Mouse (Mus musculus) G1E-ER4 (cell line): Measurements from ENCODE around the gene Trpm2. TPM values are rescaled to one million over a fixed set of nuclear protein-coding genes. Genes with fewer than 3 reads are reported as not detected.

ENCODE experiments used
- GATA1 ChIP-seq: IDR thresholded peaks from one replicate; pipeline ENCODE4 v1.8.0; 2012; ENCODE audit warnings: low read length, inconsistent platforms
- polyA plus RNA-seq: library from polyadenylated mRNA; stranded (reverse); fragments of >175 nt; gene quantifications from 2 replicates; pipeline ENCODE4 v1.2.3, GENCODE M21; 2012

The Trpm2 gene
- polyA plus RNA-seq, 1 experiment: not detected

DNA sequence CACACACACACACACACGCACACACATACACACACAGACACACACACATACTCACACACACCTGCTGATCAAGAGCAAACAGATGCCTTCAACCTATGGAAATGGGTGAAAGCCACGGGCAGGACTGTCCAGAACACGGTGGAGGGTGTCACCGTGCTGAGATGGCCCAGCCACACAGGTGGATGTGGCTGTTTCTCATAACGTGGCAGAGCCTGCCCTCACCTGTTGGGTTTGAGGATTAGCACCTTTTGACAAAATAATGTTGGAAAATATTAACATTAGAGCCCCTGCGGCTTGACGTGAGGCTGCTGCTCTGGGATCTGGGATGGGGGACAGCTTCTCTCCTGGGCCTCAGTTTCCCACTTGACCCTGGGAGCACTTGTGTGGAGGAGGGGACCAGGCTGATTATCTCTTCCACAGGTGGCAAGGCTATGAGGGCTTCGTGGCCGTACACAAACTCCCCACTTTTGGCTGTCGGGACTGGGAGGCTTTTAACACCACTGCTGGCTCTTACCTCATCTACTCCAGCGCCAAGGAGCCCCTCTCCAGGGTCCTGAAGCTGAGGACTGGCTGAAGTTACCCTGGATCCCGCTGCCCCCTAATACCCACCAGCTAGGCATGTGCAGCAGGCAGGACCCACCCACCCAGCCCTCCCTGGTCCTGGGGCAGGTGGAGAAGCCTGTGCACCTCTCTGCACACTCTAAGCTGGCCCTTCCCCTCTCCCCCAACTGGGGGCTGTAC, 84.2 kb downstream of the Trpm2 start:
- TF ChIP-seq GATA1: no peak

- TF ChIP-seq GATA1: no peak
These were observed 87.8 kb downstream of the Trpm2 start for GRCm38 (mm10) chr10:77882553-77882952.

GRCm38 (mm10) chr10:77880305-77880704, 90.1 kb downstream of the Trpm2 start:
- TF ChIP-seq GATA1: no peak

GRCm38 (mm10) chr10:77878985-77879384, 91.4 kb downstream of the Trpm2 start:
- TF ChIP-seq GATA1: no peak

DNA sequence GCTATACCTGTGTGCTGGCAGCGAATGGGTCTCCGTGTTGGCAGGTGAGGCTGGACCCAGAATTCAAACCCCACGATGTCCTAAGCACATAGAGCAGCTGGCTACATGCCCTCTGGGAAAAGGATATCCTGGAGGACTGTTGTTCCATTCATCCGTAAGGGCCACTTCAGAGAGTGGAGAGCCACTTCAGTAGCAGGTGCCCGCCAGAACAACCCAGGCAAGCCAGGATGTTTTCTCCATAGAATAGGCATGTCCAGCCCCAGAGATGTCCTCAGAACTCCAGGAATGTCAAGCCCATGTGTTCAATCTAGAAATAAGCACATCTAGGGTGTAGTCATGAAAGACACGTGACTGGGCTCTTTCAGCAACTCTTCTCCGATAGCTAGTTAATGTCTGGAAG, 100.7 kb downstream of the Trpm2 start:
- no peak for TF ChIP-seq GATA1

GRCm38 (mm10) chr10:77867546-77867945, 102.8 kb downstream of the Trpm2 start:
- no peak for TF ChIP-seq GATA1

- no peak for TF ChIP-seq GATA1
These were observed 105.6 kb downstream of the Trpm2 start for GRCm38 (mm10) chr10:77864762-77865143.

DNA sequence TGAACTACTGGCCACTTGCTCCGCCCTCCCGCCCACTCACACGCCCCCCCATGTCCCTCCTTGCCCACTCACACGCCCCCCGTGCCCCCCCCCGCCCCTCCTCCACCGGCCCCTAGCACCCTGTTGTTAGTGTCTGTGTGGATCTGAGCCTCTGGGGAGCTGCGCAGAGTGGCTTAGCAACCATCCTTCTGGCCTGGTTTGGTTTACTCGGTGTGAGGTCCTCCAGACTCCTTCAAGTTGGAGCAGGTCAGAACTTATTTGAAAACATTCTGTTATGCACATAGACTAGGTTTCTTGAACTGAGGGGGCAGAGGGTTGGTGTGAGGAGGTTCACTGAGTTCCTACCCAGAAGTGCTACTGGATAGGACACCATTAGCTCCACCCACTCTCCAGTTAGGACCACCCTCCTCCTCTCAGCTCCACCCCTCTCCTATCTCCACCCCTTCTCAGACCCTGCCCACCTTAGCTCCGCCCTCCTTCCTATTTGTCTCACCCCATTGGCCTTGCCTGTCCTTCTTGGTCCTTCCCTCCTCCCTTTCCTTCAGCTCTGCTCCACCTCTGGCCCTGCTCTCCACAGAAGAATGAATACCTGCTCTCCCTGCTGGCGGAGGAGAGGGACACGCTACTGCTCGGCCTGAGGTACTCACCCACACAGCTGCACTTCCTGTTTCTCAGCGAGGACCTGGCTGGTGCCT, 106.1 kb downstream of the Trpm2 start:
- TF ChIP-seq GATA1: no peak

- no peak for TF ChIP-seq GATA1
These were observed 108.7 kb downstream of the Trpm2 start, which contains the start of gene Gm3285 for GRCm38 (mm10) chr10:77861675-77862074. TSS of gene Gm3285 (plus strand) at chr10:77861975.

Other genes with a start within 250 kb of the Trpm2 start
- not detected in 2 replicates for gene Krtap12-1, start 250.0 kb downstream of the Trpm2 start, polyA plus RNA-seq
- gene Gm10100, start 244.1 kb downstream of the Trpm2 start, polyA plus RNA-seq: not detected in 2 replicates
- not detected in 2 replicates for gene Gm18596, start 227.9 kb downstream of the Trpm2 start, polyA plus RNA-seq
- not detected in 2 replicates for gene Gm9736, start 219.2 kb downstream of the Trpm2 start, polyA plus RNA-seq
- not detected in 2 replicates for gene Gm3233, start 210.9 kb downstream of the Trpm2 start, polyA plus RNA-seq
- gene Gm3238, start 199.2 kb downstream of the Trpm2 start, polyA plus RNA-seq: not detected in 2 replicates
- not detected in 2 replicates for gene Gm7138, start 193.6 kb downstream of the Trpm2 start, polyA plus RNA-seq
- gene Gm3250, start 188.0 kb downstream of the Trpm2 start, polyA plus RNA-seq: not detected in 2 replicates
- gene Gm7137, start 182.4 kb downstream of the Trpm2 start, polyA plus RNA-seq: not detected in 2 replicates
- gene Gm9639, start 175.5 kb downstream of the Trpm2 start, polyA plus RNA-seq: not detected in 2 replicates
- not detected in 2 replicates for gene Gm19668, start 171.4 kb downstream of the Trpm2 start, polyA plus RNA-seq
- gene Gm9507, start 158.7 kb downstream of the Trpm2 start, polyA plus RNA-seq: not detected in 2 replicates
- gene Gm2696, start 155.9 kb downstream of the Trpm2 start, polyA plus RNA-seq: not detected in 2 replicates
- not detected in 2 replicates for gene Krtap10-4, start 143.5 kb downstream of the Trpm2 start, polyA plus RNA-seq
- not detected in 2 replicates for gene Krtap10-10, start 134.6 kb downstream of the Trpm2 start, polyA plus RNA-seq
- not detected in 2 replicates for gene Gm36176, start 123.8 kb downstream of the Trpm2 start, polyA plus RNA-seq
- not detected in 2 replicates for gene Gm10318, start 117.7 kb downstream of the Trpm2 start, polyA plus RNA-seq
- not detected in 2 replicates for gene Gm3285, start 108.6 kb downstream of the Trpm2 start, polyA plus RNA-seq
- not detected in 2 replicates for gene Lrrc3, start 68.0 kb downstream of the Trpm2 start, polyA plus RNA-seq
- 27.6 and 27.7 TPM in 2 replicates for gene 1810043G02Rik, start 8.0 kb upstream of the Trpm2 start, polyA plus RNA-seq
- gene Pfkl, start 39.5 kb upstream of the Trpm2 start, polyA plus RNA-seq: 111 and 128 TPM in 2 replicates
- gene Dnmt3l, start 71.4 kb upstream of the Trpm2 start, polyA plus RNA-seq: not detected in 2 replicates
- gene Aire, start 73.0 kb upstream of the Trpm2 start, polyA plus RNA-seq: 0.09 TPM in 1 of 2 replicates, not detected in the other
- not detected in 2 replicates for gene Icosl, start 98.7 kb upstream of the Trpm2 start, polyA plus RNA-seq
- gene D10Jhu81e, start 199.2 kb upstream of the Trpm2 start, polyA plus RNA-seq: 88.0 and 106 TPM in 2 replicates
- 19.6 and 23.1 TPM in 2 replicates for gene Pwp2, start 214.6 kb upstream of the Trpm2 start, polyA plus RNA-seq